Mouse (Mus musculus): ENCODE results near the gene Ubr3. TPM values are rescaled to one million over a fixed set of nuclear protein-coding genes. Genes with fewer than 3 reads are reported as not detected.

The Ubr3 gene
- 3.3 and 8.0 TPM in 2 replicates for polyA plus RNA-seq (2012; rRNA removed)

DNA sequence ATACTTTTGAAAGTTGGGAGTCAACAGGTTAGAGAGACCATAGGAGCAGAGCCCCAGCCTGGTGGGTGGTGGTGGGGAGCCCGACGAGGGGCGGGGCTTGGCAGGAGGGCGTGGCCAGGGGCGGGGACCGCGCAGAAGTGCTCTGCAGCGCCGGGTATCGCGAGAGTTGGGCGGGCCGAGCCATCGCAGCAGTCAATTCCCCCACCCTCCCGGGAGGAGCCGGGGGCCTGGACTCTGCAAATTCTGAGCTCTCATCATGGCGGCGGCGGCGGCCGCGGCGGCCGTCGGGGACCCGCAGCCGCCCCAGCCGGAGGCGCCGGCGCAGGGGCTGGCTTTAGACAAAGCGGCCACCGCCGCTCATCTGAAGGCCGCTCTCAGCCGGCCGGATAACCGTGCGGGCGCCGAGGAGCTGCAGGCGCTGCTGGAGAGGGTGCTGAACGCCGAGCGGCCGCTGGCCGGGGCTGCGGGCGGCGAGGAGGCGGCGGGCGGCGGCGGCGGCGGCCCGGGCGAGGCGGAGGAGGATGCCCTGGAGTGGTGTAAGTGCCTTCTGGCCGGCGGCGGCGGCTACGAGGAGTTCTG lies at the start of gene Ubr3:
Ubr3 (plus strand) TSS at position 208 of the 579 bp plus-strand sequence.
- WGBS, result under 1% methylated on average over 62 of the region's 65 CpGs
- Histone ChIP-seq H3K4me3 (ENCODE audit: low read depth, low read length) (peak within 1 kb of the TSS; percentile 98), H3K27me3 (ENCODE audit: control insufficient read depth, insufficient read depth, low read length) (no peaks in the 10 kb centered on the region), H3K36me3 (ENCODE audit: control insufficient read depth, insufficient read depth, low read length) (peaks cover 2% of the 10 kb centered on the region; the same call in 1 of the 2 replicates), H3K27ac (ENCODE audit: insufficient read depth, low read depth, low read length) (peak within 1 kb of the TSS; percentile 27), H3K4me1 (ENCODE audit: control insufficient read depth, insufficient read depth, insufficient read length, low read length) (peaks cover 2% of the 10 kb centered on the region; the same call in 1 of the 2 replicates)
- no peak for TF ChIP-seq CTCF (IDR thresholded peaks at IDR 0.05; ENCODE audit: extremely low read depth, insufficient read length, insufficient replicate concordance, low read depth, low read length)
- peak; percentile 92 for TF ChIP-seq POLR2A (IDR thresholded peaks at IDR 0.05; ENCODE audit: low read depth, low read length)

DNA sequence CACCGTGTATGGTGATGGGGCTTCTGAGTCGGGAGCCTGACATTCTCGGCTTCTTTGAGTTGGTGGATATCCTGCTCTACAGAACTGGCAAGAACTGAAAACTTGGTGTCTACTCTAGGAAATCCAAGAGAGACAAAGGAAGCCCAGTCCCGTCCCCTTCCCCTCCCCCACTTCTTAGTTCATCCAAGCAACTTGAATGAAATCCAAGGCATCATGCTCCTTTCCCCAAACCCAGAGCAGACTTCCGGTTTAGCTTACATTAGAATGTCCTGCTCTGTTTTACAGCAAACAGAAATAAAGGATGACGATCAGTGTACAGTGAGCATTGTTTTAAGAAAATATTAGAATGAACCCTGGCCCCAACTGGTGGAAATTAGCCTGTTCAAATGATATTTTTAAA lies 47.8 kb upstream of the Ubr3 start:
- Histone ChIP-seq H3K27ac (ENCODE audit: insufficient read depth, low read depth, low read length) (no peak overlapping the region), H3K36me3 (ENCODE audit: control insufficient read depth, insufficient read depth, low read length) (no peaks in the 10 kb centered on the region)

DNA sequence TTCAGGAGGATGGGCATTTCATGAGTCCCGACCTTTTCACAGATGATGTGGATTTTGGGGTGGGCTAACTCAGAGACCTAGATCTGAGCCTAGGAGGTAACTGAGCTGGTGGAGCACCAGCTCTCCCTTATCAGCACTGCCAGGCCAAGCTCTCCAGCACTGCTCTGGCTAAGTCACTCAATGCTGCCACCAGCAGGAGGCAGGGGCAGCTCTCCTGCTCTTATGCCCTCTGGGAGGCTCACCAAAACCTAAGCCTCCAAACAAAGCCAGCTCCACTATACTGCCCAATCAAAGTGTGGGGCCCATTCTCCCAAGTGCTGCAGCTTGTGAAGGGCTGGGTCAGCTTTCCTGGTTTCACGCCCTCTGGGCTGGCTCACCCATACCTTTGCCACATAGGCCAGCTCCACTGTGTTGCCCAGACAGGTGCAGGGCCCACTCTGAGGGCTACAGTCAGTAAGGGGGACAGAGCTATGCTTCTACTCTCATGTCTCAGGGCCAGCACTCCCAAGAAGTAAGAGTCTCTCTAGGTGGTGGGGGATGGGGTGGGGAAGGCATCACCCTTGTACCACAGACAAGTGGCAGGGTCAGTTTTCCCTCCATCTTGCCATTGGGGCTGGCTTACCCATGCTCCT lies 45.5 kb upstream of the Ubr3 start:
- no peaks in the 10 kb centered on the region for H3K36me3 ChIP-seq (ENCODE audit: control insufficient read depth, insufficient read depth, low read length)
- H3K27me3 ChIP-seq (ENCODE audit: control insufficient read depth, insufficient read depth, low read length), result no peaks in the 10 kb centered on the region
- H3K27ac ChIP-seq (ENCODE audit: insufficient read depth, low read depth, low read length), result no peak overlapping the region
- TF ChIP-seq CTCF (IDR thresholded peaks at IDR 0.05; ENCODE audit: extremely low read depth, insufficient read length, insufficient replicate concordance, low read depth, low read length) (no peak), POLR2A (IDR thresholded peaks at IDR 0.05; ENCODE audit: low read depth, low read length) (no peak)
- 77% methylated on average over 2 of the region's 2 CpGs for WGBS
- no peaks in the 10 kb centered on the region for H3K4me1 ChIP-seq (ENCODE audit: control insufficient read depth, insufficient read depth, insufficient read length, low read length)
- H3K4me3 ChIP-seq (ENCODE audit: low read depth, low read length), result no peak overlapping the region

More for the DNA sequence above, 47.8 kb upstream of the Ubr3 start:
- WGBS, result 69% methylated on average over 6 of the region's 6 CpGs
- Histone ChIP-seq H3K4me3 (ENCODE audit: low read depth, low read length) (no peak overlapping the region), H3K4me1 (ENCODE audit: control insufficient read depth, insufficient read depth, insufficient read length, low read length) (no peaks in the 10 kb centered on the region), H3K27me3 (ENCODE audit: control insufficient read depth, insufficient read depth, low read length) (no peaks in the 10 kb centered on the region)
- no peak for TF ChIP-seq POLR2A (IDR thresholded peaks at IDR 0.05; ENCODE audit: low read depth, low read length)
- no peak for TF ChIP-seq CTCF (IDR thresholded peaks at IDR 0.05; ENCODE audit: extremely low read depth, insufficient read length, insufficient replicate concordance, low read depth, low read length)

DNA sequence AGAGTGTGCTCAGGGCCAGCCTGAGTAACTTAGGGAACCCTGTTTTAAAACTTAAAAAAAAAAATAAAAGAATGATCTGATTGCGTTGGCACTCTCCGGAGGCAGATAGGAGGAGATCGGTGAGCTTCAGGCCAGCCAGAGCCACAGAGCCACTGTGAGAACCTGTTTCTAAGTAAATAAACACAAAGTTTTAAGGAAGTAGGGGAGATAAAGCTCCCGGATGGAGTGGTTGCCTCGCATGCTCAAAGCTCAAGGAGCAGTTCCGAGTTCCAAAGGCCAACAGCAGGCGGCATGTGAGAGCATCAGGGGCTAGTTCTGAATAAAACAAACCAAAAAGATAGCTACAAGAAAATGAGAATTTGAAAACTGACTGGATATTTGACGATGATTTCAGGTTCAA lies 40.7 kb upstream of the Ubr3 start:
- Histone ChIP-seq H3K4me3 (ENCODE audit: low read depth, low read length) (no peak overlapping the region), H3K27me3 (ENCODE audit: control insufficient read depth, insufficient read depth, low read length) (no peaks in the 10 kb centered on the region), H3K36me3 (ENCODE audit: control insufficient read depth, insufficient read depth, low read length) (no peaks in the 10 kb centered on the region), H3K4me1 (ENCODE audit: control insufficient read depth, insufficient read depth, insufficient read length, low read length) (no peaks in the 10 kb centered on the region), H3K27ac (ENCODE audit: insufficient read depth, low read depth, low read length) (no peak overlapping the region)
- 12% methylated on average over 8 of the region's 8 CpGs for WGBS
- TF ChIP-seq POLR2A (IDR thresholded peaks at IDR 0.05; ENCODE audit: low read depth, low read length) (no peak), CTCF (IDR thresholded peaks at IDR 0.05; ENCODE audit: extremely low read depth, insufficient read length, insufficient replicate concordance, low read depth, low read length) (peak; percentile 34; the same call in 1 of the 2 replicates)

DNA sequence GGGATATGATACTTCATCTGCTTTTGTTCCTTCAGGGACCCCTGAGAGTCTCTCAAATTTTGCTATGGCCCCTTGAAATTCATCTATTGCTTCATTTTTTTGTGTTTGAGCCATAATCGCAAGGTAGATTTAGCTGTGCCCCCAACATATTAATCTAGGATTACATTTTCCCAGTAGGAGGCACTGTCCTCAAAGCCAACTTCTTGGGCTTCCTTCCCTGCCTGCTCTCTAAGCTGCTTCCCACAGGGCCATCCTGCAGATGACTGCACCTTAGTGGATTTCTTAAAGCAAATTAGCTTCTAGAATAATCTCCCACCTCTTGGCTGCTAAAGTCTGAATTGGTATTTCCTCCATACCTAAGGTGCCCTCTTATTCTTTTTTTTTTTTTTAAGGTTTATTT lies 39.2 kb upstream of the Ubr3 start:
- Histone ChIP-seq H3K4me3 (ENCODE audit: low read depth, low read length) (no peak overlapping the region), H3K4me1 (ENCODE audit: control insufficient read depth, insufficient read depth, insufficient read length, low read length) (no peaks in the 10 kb centered on the region), H3K36me3 (ENCODE audit: control insufficient read depth, insufficient read depth, low read length) (no peaks in the 10 kb centered on the region), H3K27me3 (ENCODE audit: control insufficient read depth, insufficient read depth, low read length) (no peaks in the 10 kb centered on the region), H3K27ac (ENCODE audit: insufficient read depth, low read depth, low read length) (no peak overlapping the region)
- 86% methylated on average over 1 of the region's 1 CpGs for WGBS
- no peak for TF ChIP-seq CTCF (IDR thresholded peaks at IDR 0.05; ENCODE audit: extremely low read depth, insufficient read length, insufficient replicate concordance, low read depth, low read length)
- TF ChIP-seq POLR2A (IDR thresholded peaks at IDR 0.05; ENCODE audit: low read depth, low read length), result no peak

DNA sequence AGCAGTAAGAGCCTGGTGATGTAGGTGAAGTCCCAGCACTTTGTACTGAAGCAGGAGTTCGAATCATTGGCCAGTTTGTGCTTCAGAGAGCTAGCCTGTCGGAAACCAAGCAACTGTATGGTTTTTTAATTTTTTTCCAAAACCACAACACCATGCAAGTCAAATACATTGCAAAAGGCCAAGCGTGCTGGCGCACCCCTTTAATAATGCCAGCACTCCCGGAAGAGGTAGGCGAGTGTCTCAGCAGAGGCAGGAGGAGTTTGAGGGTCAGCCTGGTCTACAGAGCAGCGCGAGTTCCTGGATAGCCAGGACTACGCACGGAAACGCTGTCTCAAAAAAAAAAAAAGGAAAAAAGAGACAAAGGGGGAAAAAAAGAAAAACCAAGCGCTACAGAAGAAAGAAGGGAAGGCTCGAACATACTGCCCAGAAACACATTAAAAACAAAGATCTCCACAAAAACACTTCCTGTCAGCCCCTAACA lies 36.0 kb upstream of the Ubr3 start:
- no peaks in the 10 kb centered on the region for H3K4me1 ChIP-seq (ENCODE audit: control insufficient read depth, insufficient read depth, insufficient read length, low read length)
- 4% methylated on average over 13 of the region's 13 CpGs for WGBS
- H3K36me3 ChIP-seq (ENCODE audit: control insufficient read depth, insufficient read depth, low read length), result peaks cover 4% of the 10 kb centered on the region
- H3K27me3 ChIP-seq (ENCODE audit: control insufficient read depth, insufficient read depth, low read length), result no peaks in the 10 kb centered on the region
- peak overlapping the region; percentile 85 for H3K4me3 ChIP-seq (ENCODE audit: low read depth, low read length)
- peak overlapping the region; percentile 71 for H3K27ac ChIP-seq (ENCODE audit: insufficient read depth, low read depth, low read length)
- TF ChIP-seq CTCF (IDR thresholded peaks at IDR 0.05; ENCODE audit: extremely low read depth, insufficient read length, insufficient replicate concordance, low read depth, low read length), result no peak
- TF ChIP-seq POLR2A (IDR thresholded peaks at IDR 0.05; ENCODE audit: low read depth, low read length), result no peak

DNA sequence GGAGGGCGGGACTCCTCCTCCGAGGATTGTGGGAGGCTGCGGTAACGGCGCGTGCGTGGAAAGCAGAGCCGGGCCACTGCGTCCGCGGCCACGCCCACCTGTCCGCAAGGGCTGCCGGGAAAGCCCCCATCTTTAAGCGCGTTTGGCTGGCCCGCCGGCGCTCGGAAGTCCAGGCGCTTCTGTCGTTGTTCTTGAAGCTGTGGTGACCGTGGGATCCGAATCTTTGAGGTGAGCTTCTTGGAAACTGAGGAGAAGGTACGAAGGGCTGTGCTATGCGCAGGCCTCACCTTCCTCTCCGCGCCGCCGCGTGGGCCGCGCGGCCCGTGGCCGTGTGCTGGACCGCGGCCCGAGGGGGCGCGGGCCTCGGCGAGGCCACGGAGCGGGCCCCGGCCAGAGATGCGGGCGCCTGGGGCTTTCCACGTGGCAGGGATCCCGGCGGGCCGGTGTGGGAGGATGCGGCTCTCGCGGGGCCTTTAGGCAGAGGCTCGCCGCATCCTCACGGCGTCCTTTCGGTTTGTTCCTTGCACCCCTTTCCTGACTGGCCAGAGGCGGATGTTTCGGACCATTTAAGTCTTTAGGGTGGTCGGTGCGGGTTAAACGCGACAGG lies 35.5 kb upstream of the Ubr3 start, which contains the start of gene Ssb:
Ssb (plus strand) TSS at position 78 of the 607 bp plus-strand sequence.
- peaks cover 7% of the 10 kb centered on the region for H3K36me3 ChIP-seq (ENCODE audit: control insufficient read depth, insufficient read depth, low read length)
- H3K27ac ChIP-seq (ENCODE audit: insufficient read depth, low read depth, low read length), result peak within 1 kb of the TSS; percentile 71
- TF ChIP-seq POLR2A (IDR thresholded peaks at IDR 0.05; ENCODE audit: low read depth, low read length), result peak; percentile 79
- no peak for TF ChIP-seq CTCF (IDR thresholded peaks at IDR 0.05; ENCODE audit: extremely low read depth, insufficient read length, insufficient replicate concordance, low read depth, low read length)
- whole genome bisulfite sequencing, result under 1% methylated on average over 66 of the region's 66 CpGs
- H3K27me3 ChIP-seq (ENCODE audit: control insufficient read depth, insufficient read depth, low read length), result no peaks in the 10 kb centered on the region
- no peaks in the 10 kb centered on the region for H3K4me1 ChIP-seq (ENCODE audit: control insufficient read depth, insufficient read depth, insufficient read length, low read length)
- peak within 1 kb of the TSS; percentile 85 for H3K4me3 ChIP-seq (ENCODE audit: low read depth, low read length)

Measured in small intestine, adult 2 months (tissue).